Mouse (Mus musculus): ENCODE results near the gene Mgmt.

Mgmt gene

DNA sequence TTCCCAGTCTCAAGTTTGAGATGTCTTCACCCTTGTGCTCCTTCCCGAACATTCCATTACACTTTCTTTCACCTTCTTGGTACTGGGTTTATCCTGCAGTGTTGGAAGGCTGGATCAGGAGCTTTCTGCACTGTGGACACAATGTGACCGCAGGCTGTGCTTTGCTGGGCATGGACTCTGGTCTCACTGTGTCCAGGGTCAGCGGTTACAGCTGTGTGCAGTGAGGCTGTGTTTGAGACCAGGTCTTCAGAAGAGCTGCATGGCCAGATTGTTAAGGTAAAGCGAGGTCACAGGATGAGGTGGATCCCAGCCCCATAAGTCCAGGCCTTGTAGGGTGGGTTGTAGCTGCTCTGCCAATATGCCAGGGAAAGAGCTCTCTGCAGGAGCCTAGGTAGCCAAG lies 18.5 kb downstream of the Mgmt start:
- no peak for DNase-seq (ENCODE audit: low spot score)

DNA sequence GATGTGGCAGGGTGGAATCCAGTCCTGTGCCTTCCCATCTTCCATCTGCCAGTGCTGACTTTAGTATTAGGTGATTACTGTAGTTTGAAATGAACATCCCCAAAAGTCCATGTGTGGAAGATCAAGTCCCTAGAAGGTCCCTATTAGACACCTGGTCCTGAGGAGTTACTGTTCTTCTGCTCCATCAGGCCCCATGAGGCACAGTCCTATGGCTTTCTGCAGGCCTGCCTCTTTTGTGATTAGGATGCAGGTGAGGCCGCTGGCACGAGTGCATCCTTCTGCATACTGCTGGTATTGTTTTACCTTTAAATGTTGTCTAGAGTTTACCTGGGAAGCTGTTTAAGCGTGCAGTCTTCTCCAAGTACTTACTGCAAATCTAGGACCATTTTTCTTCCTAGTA lies 21.6 kb downstream of the Mgmt start:
- no peak for DNase-seq (ENCODE audit: low spot score)

DNA sequence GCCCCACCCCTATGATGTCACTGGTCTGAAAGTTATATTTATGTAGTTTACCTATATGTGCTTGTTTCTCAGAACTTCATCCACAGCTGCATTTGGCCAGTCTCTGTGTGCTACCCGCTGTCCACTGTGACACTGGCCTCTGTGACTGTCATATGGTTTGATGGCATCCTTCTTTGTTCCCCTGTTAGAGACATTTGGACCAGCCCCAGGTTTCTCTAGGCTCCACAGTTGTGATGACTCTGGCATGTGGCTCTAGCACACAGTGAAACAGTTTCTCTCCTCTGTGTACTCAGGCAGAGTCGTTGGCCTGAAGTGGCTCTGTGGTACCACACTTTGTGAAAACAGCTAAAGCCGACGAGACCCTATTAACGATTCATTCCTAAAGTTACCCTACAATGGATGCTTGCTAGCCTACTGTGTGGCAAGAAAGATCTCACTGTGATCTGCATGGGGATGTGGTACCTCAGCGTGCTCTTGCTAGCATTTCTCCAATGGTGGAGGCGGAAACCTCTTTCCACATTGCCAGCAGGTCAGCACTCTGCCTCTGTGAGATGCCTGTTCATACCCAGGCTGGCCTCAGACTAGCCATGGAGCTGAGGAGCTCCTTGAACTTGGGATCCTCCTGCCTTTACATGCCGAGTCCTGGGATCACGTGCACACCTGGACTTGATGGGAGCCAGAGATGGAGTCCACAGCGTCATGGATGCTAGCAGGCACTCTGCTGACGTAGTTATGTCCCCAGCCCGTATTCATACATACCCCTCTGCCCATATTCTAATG lies 26.8 kb downstream of the Mgmt start:
- DNase-seq (ENCODE audit: low spot score): no peak

DNA sequence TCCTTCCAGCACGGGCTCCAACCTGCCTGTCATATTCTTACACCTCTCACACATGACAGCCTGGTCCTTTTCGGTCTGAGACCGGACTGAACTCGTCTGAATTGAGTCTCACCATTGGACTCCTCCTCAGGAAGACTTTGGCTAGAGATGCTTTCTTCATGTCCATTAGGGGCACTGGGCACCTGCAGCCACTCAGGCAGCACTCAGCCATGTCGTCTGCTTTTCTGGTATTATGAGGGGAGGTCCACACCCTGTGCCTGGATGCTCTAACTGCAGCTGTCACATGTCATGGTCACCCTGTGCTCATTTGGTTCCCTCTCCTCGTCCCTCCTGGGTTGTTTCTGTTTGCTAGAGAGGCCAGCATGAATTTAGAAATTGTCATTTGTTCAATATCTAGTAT lies 27.8 kb downstream of the Mgmt start:
- DNase-seq (ENCODE audit: low spot score): no peak

DNA sequence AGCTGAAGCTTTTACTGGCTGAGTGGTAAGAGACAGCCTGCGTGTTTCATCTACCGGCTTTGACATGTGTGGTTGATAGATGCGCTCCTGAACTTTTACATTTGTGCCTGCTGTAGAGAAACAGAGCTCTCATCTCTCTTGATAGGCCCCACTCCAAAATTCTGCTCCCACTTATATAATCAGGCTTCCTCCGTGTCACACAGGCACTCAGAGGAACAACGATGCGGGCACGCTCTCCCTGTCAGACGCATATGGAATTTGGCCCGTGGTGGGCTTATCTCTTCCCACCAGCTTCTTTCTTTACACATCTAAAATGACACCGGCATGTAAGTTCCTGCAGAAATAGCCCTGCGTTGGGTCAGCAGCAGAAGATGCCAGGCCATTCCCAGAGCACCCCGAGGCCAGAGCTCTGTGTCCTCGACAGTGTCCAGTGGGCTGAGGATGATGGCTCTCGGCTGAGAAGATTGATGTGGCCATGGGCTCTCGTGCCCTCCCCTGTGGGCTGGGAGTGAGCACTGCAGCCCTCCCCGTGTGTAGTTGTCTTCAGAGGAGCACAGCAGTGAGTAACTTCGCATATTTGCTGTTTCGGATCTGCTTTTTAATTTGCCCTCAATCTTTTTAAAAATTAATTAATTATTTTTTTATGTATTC lies 30.3 kb downstream of the Mgmt start:
- DNase-seq (ENCODE audit: low spot score): no peak

DNA sequence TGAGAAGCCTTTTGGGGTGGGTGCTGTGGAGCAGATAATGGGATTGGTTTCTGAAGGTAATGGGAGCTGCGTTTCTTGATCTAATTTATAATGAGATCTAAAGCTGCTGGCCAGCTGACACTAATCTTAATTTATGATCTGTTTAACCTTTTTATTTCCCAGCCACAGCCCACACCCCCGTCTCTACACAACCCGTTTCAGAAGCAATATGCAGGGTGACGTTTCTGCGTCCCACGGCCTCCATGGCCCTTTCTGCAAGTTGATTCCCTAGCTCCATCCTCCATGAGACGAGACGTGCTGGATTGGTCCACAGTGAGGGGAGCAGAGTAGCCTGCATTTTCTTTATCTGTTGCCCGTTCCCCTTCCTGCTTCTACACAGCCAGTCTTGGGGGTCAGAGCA lies 31.8 kb downstream of the Mgmt start:
- DNase-seq (ENCODE audit: low spot score): no peak

DNA sequence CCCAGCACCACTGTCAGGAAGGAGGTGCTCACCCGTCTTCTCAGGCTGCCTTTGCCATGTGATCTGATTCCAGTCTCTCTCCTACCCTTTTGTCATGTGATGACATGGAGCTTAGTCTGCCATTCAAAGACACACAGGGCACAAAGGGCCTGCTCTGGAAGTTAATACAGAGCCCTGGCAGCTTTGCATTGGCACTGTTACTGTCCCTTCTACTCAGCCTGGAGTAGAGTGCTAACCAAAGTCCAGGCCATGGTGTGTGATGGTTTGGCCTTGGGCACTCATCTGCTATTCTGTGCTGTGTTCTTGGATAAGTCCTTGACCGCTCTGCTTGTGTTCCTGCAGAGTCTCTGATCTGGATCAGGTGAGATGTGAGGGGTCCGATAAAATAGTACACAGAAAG lies 36.0 kb downstream of the Mgmt start:
- DNase-seq (ENCODE audit: low spot score): no peak

DNA sequence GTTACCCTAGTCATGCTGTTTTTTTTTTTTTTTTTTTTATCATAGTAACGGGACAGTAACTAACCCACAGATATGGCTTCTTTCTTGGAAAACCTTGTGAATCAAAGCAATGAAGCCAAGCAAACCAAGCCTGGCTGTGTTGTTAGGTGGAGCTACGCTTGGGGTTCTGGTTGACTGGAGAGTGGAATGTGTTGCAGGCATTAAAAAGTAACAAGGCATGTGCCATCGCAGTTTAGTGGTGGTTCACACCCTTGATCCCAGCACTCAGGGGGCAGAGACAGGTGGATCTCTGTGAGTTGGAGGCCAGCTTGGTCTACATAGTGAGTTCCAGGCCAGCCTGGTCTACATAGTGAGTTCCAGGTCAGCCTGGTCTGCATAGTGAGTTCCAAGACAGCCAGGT lies 39.0 kb downstream of the Mgmt start:
- DNase-seq (ENCODE audit: low spot score): no peak

DNA sequence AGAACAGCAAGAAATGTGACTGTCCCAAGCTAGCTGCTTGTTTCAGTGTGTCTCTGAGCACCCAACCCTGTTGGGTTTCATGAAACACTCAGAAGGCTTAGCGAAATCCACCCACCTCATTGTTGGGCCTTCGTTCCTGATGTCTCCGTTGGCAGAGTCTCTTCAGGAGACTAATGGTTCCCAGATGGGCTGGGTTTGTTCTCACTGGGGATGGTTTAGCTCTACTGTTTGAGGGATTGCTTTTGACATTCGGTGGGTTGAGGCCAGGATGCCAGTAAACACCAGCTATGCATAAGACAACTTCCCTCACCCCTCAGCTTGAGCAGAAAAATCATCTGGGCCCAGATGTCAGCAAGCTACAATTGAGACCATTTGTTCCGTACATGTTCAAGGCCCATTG lies 39.9 kb downstream of the Mgmt start:
- DNase-seq (ENCODE audit: low spot score): no peak

DNA sequence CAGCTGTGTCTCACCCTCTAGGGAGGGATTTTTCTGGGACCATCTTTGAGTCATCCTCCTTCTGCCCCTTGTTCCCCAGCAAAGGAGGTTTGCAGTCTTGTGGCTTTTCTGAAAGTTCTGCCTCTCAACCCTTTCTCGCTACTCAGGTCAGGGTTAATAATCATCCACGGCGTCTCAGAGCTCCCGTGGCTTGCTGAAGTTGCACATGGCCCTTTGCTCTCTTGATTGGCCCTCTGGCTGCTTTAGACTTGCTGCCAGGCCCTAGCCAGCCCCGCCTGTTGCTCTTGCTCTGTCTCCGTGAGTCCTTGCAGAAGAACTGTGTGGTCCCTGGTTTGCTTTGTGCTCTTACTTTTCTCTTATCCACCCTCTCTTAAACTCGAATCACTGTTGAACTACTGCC lies 40.4 kb downstream of the Mgmt start:
- DNase-seq (ENCODE audit: low spot score): no peak

DNA sequence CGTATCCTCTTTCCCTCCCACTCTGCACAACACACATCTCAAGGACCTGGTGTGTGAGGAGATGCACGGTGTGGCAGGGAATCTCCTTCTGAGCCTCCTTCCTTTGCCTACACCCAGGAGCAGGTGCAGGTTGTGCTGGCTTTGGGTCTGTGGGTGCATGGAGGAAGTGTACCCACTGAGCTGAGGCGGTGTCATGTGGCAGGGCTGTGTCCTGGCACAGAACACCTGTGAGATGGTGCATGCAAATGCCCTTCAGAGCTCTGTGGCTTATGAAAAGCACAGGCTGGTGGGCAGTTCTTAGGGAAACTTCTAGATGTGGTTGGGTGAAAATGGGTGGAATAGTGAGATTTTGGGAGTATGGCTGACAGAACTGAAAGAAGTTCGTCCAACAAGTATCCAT lies 44.0 kb downstream of the Mgmt start:
- DNase-seq (ENCODE audit: low spot score): no peak

DNA sequence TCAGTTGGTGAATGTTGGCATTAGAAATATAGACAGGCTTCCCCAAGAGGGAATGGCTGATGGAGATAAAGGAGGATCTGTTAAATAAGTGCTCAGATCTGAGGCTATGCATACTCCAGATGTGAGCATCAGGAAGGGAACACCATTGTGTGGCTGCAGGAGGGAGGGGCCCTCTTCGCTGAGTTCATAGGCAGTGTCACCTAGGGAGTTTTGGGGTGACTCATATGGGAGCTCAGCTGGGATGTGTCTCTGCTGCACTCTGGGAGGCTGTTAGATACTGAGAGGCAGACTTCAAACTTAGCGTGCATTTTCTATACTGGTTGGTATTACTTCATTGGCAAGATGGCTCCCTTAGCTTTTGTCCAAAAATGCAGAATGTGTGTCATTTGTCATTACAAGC lies 48.0 kb downstream of the Mgmt start:
- DNase-seq (ENCODE audit: low spot score): no peak

DNA sequence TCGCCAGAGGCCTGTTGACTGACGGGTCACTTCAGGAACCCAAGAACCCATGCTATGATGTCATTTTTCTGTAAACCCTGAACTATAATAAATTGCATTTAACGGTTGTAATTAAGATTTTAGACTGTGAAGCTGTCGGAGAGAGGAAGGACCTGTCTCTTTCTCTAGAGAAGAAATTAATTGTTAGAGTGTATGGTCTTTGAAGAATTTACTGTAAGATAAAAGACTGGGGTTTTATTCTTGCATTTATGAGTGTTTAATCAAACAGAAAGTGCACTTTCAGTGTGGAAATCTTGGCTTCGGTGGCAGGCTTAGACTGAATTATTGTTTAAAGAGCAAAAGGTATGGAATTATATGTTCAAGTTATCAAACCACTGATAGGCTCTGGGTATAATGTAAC lies 49.5 kb downstream of the Mgmt start:
- DNase-seq (ENCODE audit: low spot score): no peak

DNA sequence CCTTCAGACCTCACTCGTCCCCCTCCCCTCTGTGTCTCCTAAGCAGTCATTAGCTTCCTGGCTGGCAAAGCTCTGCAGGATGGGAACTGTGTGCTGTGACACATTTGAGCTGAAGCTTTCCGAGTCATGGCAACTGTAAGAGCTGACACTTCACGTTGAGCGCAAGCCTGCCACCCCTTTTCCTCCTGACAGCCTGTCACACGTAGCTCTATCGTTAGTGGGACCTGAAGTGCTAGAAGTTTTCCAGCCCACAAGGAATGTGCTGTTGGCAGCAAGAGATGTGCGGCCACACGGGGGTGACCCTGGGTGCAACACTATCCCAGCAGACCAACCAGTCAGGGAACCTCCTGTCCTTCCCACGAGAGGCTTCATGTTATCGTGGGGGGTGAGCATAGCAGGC lies 51.3 kb downstream of the Mgmt start:
- DNase-seq (ENCODE audit: low spot score): no peak

DNA sequence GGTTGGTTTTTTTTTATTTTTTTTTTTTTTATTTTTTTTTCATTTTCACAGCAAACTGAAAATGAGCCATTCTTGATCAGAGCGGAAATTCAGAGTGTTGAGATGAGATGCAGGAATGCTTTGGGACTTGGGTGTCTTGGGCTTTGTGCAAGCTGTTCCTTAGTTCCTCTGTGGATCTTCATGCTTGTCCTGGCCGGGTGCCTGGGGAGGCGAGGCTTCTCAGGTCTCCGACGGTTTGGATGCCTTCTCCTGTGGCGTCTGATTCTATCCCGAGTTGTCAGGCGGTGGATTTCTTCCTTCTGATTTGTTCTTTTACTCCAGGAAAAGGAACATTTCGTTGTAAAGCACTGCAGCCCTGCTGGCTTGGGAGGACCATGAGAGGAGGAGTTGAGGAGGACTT lies 51.7 kb downstream of the Mgmt start:
- no peak for DNase-seq (ENCODE audit: low spot score)

DNA sequence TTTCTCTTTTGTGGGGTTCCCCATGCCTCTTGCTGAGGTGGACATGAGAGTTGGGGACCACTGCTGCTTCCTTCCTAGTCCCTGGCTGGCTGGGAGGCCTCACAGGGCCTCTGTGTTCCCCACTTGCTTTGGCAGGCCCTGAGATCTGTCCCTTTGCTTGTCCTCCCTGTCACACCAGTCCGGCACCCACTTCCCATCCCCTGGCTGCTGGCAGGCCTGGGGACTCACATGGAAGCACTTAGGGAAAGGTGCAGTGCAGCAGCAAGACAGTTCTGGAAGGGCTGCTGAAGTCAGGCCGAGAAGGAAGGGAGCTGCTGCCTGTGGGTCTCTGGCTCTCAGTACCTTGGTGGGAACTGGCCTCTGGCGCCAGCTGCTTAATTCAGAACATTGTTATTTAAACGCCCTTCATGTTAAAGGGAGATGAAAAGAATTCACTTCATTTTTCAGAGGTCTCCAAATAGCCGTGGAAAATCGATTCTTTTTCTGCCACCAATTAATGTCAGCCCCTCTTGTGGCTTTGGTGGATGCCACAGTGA lies 53.9 kb downstream of the Mgmt start:
- no peak for DNase-seq (ENCODE audit: low spot score)

DNA sequence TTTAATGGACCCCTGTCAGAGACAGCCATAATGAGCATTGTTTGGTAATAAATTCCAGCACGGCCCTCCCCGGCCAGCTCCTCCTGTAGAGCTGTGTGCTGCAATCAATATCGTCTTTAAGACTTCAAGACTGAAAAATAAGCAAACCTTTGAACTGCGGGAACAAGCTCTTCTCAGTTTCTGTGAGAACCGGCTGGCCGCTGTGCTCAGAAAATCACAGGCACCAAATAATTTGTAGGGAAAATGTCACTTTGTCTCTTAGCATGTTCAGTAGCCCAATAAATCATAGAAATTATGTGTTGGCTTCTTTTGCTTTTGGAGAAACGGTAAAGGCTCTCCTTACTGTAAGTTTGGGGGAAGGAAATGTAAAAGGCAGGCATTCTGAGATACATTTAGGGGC lies 58.2 kb downstream of the Mgmt start:
- no peak for DNase-seq (ENCODE audit: low spot score)

DNA sequence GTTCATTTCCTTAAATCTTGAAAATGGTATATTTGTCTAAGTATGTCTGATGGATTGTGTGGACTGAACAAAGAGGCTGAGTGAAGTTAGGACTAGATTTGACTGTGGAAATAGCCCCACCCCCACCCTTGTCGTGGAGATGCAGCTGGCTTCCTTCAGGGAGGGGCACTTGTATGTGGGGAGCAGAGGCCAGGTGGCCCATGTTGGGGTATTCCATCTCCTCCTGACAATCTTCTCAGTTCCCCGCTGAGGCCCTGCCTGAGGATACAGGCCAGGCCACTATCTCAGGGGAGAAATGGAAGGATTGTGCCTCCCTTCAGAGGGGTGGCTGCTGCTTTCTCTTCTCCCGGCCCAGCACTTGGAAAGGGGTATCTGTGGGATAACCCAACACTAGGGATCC lies 58.8 kb downstream of the Mgmt start:
- DNase-seq (ENCODE audit: low spot score): no peak

DNA sequence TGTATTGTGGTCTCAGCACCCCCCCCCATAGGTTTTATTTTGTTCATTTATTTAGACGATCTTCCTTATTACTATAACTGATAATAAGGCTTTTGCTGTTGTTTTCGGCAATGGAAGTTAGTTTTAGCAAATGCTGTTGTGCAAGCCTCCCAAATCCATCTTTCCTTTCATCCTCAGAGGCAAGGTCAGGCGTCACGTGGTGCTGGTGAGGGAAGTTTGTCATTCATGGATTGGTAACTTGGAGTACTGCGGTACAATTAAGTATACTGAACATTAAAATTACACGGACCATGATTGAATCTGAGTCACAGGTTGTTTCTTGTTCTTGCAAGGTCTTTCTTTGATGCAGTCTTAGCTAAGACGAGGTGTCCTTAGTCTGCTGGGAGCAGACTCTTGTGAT lies 77.9 kb downstream of the Mgmt start:
- no peak for DNase-seq (ENCODE audit: low spot score)

DNA sequence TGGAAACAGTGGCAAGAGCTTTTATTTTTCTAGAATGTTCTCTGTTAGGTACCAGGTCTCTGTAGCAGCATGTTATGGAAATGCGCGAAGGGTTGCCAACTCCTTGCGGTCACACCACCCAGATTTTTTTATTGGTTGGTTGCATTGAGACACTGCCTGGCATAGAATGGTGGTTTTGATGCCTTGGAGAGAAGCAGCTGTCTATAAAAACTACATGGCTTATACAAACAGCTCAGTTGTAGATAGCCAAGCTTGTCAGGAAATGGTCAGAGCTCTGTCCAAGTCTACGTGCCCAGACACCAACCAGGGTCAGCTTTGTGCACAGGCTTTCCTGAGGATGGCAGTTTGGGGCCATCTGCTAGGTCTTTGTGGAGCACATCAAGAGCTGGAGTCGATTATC lies 80.6 kb downstream of the Mgmt start:
- DNase-seq (ENCODE audit: low spot score): no peak

DNA sequence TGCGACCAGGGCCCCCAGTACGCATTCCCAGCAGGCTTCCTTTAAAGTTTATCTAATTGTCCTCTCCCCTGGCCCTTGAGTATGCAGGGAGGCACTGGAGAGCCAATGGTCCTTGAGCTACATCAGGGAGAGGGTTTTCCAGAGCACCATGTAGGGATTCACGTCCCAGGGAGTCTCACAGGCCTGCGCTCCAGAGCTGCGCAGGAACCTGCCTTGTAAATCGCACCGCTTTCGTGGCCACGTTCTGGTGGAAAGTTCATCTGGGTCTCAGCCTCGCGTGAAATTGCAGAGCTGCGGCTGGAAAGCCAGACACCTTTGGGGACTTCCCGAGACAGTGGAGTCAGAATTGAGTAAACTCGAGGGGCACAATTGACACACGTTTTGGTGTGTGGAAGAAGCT lies 103.0 kb downstream of the Mgmt start:
- no peak for DNase-seq (ENCODE audit: low spot score)

DNA sequence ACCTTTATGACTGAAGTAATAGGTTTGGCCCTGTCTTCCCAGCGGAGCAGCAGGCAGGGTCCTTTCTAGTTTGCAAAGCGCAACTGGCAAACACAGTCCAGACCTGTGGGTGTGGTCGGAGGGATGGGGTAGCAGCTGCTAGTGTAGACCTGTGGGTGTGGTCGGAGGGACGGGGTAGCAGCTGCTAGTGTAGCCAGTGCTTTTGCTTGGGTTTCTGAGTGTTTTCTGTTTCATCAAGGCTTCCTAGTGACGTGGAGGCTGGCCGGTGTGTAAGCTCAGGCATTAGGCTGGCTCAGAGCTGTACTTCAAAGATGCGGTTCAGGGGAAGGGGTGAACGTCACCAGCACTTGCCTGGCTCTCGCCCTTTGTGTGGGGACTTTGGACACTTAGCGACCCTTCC lies 106.3 kb downstream of the Mgmt start:
- no peak for DNase-seq (ENCODE audit: low spot score)

DNA sequence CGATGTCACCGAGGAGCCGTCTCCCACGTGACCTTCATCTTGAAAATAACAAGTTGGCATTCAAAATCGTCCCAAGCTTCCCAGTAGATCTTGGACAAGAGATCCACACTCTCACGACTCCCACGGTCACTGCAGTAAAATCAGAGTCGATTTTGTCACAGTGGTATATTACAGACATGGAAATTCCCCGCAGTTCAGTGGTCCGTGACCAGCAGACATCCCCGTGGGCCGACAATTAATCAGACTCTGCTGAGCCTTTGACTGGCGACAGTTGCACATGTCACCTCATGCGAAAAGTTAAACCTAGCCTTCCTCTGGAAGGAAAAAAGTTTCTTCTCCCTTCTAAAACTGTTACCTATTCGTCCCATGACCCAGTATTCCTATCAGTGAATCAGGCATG lies 106.8 kb downstream of the Mgmt start:
- no peak for DNase-seq (ENCODE audit: low spot score)

DNA sequence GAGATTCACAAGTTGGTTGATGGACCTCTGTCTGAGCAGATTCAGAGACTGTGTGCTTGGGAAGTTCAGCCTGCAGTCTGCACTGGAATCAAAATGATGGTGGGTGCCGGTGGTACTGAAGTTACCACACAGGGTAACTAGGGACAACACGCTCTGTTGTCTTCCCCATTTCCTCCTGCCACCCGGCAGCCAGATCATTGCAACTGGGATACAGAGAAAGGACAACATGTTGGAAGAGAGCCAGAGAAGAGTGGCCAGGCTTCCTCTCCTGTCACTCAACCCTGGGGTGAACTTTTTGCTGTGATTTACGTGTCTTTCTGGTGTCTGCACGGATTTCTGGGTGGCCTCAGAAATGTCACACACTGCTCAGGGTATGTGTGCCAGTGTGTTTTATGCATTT lies 107.4 kb downstream of the Mgmt start:
- no peak for DNase-seq (ENCODE audit: low spot score)
